Mouse (Mus musculus) megakaryocyte, adult 5-6 weeks (primary cell): Measurements from ENCODE around the gene Kat5. TPM values are rescaled to one million over a fixed set of nuclear protein-coding genes. Genes with fewer than 3 reads are reported as not detected.
A peak's percentile ranks its signal among the peaks of the same experiment; 100 is the strongest.

Experiments used
- ATAC-seq: 2 replicates; pipeline ENCODE4 v1.8.0; 2016; ENCODE audit warnings: mild to moderate bottlenecking, inconsistent platforms; ENCODE audit not compliant: poor library complexity, severe bottlenecking
- total RNA-seq, 2 experiments: library from RNA; stranded (forward) in 1 of 2; stranded (reverse) in 1 of 2; fragments of 153-499, 151-499 nt in 1 of 2; fragments of 221-1000, 200-1000 nt in 1 of 2; gene quantifications; 2 replicates each; pipeline versions ENCODE4 v1.2.3 to v1.2.4; 2015 to 2017

Gene Kat5
- total RNA-seq, 2 experiments from 2014 or later, result 47.8 to 73.9 TPM

DNA sequence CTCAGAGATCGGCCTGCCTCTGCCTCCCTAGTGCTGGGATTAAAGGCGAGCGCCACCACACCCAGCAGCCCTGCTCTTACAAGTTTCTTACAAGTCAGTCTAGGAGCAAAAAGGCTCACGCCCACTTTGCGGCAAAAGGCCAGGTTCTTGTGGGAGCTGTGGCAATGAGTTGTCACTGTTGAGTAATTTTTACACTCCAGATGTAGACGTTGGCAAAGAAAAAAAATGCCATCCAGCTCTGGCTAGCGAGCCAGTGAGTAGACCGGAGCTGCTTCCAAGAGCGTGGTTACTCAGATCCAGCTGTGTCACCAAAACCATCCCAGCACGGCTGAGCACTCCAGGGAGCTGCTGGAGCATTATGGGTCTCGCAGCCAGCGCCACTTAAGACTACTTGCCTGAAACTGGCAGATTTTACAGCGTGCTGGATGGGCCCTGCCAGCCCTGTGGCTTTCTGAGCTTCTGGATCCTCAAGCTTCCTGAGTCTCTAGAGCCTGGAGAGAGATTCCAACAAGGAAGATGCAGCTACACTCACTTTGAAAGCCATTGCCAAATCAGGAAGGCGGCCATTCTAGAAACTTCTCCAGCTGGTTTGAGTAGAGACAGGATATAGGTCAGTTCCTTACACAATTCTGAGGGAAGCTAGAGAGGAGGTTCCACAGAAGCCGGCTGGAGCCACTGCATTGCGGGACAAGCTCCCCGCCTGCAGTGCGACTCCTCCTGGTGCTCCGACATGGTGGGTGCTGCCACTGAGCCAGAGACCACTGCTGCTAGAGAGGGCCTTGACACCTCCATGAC lies 37.5 kb downstream of the Kat5 start:
- peak; percentile 41 for ATAC-seq

DNA sequence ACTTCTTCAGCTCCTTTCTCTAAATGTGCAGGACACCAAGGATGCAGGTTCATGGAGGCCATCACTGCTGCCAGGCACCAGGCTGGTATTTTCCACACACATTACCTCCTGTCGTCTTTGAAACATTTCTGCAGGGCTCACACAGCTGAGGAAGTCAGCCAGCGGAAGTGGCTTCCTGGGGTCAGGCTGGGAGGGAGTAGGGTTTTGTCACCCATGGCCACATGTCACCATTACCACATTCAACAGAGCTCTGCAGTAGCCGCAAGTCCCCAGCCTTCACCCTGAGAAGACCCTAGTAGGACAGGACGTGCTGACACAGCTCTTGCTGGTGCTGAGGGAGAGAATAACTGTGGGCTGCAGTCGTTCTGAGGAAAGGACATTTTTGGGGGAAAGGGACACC lies 38.2 kb downstream of the Kat5 start:
- peak; percentile 66 for ATAC-seq

DNA sequence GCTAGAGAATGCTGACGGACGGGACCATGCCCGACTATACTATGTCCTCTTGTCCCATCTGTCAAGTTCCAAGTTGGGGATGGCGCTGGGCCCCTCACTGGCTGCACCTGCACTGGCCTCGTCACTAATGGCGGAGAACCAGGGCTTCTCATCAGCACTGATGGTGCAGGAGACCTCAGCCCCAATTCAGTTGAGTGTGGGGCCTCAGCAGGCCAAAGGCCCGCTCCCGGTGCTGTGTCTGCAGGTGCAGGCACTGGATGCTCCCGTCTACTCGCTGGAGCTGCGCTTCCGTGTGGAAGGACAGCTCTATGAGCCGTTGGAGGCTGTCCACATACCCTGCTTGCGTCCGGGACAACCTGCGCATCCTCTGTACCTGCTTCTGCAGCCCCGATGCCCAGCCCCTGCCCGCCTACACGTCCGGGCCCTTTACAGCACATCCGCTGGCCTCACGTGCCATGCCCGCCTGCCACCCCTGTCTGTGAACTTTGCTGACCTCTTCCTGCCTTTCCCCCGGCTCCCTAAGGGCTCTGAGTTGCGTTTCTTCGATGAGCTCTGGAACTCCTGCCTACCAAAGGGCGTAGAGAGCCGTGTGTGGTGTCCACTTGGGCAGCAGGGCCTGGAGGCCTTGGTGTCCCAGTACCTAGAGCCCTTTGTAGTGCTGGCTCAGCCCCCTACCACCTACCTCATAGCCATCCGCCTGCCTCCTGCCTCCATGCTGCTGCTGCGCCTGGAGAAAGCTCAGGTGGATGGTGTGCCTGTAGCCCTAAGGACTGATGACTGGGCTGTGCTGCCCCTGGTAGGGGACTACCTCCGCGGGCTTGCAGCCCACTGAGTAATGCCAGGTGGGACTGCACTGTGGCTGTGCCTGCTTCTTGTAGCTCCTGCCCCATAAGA lies 39.4 kb downstream of the Kat5 start:
- ATAC-seq, result no peak

DNA sequence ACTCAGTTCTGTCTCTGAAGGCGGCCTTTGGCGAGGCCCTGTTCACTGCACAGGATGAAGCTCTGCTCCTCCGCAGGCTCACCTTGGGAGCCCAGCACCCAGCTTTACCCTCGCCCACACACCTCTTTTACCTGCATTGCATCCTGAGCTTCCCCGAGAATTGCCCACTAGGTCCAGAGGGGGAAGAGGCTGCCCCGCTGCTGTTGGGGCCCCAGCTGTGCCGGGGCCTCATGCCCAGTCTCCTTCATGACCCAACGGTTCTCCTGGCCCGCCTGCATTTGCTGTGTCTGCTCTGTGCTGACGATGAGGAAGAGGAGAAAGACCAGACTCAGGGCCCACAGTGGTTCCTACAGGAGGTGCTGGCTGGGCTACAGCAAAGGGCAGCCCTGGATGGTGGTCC lies 40.5 kb downstream of the Kat5 start:
- ATAC-seq, result no peak

DNA sequence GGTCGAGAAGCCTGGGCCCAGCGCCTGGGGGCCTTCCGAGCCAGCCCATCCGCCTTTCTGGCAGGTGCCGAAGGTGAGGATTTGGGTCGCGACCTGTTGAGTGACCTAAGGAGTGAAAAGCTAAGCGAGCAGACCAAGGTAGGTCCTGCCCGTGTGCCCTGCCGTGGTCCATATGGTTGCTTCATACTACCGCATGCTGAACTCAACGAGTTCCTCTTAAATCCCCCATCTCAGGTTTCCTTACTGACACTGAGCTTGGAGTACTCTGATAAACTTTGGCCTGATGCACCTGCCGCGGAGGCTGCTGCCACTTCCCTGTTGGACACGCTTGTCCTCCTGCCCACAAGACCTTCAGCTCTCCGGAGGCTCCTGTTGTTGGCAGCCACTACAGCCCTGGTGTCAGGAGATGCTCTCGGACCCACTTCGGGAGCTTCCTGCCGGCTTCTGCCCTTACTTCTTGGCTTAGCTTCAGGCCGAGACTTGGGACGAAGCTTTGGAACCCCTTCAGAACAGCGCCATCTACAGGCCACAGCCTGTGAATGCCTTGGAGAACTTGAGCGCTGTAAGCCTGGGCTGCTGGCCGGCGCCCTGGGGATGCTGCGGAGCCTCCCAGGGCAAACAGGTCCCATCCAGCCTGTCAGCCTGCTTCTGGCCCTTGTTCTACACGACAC lies 41.4 kb downstream of the Kat5 start:
- peak; percentile 39 for ATAC-seq

DNA sequence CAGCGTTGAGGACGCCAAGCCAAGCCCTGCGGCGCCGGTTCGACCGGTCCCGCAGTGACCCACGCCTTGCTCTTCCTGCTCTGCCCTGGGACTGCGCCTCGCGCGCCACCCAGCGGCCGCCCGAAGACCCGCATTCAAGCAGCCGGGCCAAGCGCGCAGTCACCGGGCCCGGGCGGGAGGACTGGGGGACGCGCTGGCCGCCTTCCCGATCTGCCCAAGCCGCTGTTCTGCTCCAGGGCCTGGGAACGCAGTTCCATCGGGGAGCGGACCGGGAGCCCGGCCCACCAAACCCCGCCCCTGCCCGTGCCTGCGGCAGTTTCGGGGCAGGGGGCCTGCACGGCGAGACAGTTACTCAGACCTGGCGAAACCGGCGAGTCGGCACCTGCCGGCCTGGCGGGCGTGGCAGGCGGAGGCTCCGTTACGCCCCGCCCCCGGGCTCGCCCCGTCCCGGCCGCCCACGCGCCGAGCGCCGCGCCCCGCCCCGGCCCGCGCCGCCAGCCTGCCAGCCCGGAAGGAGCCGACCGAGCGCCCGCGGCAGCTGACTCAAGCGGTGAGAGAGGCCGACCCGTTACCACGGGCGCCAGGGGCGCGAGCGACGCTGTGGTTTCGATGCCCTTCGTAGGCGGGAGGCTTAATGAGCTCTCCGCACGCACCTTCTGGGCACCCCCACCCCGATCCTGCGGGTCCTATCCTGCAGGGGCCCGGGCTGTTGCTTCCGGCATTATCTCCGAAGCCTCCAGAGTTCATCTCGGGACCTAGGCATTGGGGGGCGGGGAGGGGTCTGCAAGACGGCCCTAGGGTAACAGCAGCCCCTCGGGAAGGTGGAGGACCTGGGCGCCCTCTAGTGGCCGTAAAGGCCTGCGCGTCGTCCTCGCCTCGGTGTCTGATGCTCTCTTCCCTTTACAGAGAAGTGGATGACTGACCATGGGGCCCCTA lies 42.2 kb downstream of the Kat5 start, which contains the start of gene Ap5b1:
Ap5b1 (plus strand) TSS at position 492 of the 936 bp plus-strand sequence.
- peak; percentile 56 for ATAC-seq

DNA sequence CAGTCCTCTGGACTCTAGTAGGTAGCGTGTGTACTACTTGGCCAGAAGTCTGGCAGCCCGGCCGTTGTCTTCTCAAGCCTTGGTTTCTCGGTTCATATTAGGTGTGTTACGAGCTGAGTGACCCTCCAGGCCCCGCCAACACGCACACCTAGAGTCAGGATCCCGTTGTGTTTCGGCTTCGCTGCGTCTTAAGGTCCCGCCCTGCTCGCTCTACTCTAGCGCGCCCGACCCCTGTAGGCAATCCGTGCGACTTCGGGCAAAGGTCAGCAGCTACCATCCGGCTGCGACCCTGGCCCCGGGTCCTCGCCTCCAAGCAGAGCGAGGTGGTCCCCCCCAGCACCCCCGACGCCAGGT lies 42.9 kb downstream of the Kat5 start:
- no peak for ATAC-seq

DNA sequence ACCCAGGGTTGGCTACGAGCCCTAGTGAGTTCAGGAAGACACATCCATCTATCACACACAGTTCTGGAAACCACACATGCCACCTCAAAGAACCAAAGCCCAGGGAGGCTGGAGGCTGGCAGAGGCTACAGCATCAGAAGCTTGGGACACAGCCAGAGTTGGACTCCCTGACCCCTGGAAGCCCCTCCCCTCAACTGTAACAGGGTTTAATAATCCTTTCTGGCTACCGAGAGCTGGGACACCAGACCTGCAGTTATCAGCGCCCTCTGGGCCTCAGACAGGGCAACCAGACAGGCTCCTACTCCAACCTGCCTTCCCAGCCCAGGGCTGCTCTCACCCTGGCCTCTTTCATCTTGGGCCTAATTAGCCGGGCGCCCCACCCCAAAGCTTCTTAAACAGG lies 43.7 kb downstream of the Kat5 start:
- no peak for ATAC-seq

DNA sequence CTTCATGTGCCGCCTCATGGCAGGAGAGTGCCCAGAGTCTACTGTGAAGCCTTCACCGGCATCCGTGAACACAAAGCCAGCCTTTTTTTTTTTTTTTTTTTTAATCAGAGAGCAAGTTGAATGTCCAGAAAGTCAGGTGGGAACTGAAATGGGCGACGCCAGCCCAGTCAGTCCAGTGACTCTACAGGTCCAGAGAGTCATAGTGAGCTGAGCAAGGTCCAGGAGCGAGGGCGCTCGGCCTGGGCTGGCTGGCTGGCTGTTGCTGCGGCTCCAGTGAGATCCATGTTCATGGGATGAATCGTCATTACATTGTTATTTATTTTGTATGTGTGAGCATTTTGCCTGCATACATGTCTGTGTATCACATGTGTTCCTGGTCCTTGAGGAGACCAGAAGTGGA lies 47.3 kb downstream of the Kat5 start:
- no peak for ATAC-seq

DNA sequence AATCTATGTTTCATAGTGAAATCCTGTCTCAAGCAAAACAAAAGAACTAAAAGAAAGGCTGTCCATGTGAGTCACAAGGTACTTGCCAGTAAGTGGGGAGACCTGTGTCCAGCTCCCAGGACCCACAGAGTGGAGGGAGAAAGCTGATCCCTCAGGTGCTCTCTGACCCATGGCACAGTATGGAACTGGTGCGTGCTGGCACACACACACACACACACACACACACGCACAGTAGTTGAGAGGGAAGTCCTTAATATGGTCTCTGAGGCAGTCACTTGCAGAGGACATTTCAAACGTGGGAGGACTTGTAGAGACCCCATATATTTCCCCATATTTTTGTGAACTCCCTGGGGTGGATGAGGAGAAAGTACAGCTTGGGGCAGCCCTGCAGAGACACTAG lies 48.2 kb downstream of the Kat5 start:
- ATAC-seq, result no peak

DNA sequence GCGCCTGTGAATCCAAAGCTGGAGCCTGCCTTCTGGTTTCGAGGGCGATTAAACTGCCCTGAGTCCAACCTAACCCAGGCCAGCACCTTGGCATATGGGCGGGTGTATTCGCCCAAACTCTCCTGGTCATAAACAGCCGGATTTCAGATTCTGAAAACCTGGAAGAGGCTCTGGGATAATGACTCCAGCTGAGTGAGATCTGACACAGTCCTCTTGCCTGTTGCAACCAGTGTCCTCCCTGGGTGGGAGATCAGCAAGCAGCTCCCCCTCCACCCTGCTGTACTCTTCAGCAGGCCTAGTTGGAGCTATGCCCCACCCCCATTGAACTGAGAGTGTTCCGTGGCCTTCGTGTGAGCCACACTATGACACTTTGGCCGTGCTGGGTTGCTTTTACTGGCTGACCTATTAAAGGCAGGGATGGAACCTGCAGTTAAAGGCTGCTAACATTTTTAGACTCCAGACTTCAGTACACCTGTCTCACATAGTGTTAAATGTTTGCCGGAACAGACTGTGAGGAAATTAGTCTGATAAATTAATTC lies 48.7 kb downstream of the Kat5 start:
- no peak for ATAC-seq

DNA sequence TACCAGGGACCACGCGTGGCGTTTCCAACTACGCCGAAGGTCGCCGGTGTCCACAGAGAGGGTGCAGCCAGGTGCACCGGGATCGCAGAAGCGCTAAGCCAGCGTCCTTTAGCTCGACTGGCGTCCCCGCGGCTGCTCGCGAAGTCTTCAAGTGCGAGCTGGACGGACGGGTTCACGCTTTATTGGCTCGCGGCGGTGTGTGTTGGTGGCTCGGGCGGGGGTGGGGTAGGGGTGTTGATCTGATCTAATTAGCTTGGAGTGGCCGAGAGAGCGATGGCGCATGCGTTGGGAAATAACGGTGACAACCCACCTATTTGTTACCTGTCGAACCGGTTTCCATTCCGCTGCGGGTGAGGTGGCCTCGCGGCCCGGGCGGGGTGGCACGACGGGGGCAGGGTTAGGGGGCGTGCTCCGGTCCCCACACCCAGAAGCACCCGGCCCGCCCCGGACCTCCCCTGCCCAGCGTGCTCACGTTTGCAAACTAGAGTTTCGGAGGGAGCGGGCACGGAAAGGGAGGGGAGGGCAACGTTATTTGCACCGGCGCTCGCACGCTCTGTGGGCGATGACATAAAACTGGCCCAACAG lies 49.5 kb downstream of the Kat5 start, which contains the start of gene Ovol1:
Ovol1 (minus strand) TSS at position 190 of the 585 bp plus-strand sequence.
- ATAC-seq, result no peak

DNA sequence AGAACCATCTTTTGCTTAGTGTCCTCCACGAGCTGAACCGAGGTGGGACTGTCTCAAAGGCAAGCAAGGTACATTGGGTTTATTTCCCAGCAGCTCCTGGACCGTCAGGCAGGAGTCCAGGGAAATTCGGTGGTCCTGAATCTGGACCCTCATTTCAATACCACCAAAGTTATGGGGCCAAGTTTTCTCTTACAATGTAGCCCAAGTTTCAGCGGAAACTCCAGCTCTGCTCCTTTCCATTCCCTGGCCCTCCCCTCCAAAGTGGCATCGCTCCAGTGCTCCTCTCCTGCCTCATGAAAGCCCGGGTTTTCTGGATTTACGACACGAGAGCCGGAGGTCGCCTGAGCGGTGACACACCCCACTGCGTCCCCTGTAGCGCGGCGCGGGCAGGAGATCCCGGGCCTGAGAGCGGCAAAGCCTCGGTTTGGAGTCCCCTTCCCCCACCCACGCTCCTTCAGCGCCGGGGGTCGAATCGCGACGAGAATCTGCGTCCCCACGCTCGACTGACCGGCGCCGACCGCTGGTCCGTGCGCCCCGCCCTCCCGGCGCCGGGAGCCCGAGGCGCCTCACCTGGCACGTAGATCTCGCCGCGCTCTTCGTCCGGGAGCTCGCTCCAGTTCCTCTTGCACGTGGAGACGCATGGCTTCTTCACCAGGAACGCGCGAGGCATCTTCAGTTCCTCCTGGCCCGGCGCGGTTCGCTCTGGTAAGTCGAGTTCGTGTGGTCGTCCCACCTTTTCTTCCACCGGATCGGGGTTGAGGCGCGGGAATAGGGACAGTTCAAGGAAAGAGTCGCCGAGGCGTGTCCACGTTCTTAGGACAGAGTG lies 50.2 kb downstream of the Kat5 start:
- peak; percentile 64 for ATAC-seq

DNA sequence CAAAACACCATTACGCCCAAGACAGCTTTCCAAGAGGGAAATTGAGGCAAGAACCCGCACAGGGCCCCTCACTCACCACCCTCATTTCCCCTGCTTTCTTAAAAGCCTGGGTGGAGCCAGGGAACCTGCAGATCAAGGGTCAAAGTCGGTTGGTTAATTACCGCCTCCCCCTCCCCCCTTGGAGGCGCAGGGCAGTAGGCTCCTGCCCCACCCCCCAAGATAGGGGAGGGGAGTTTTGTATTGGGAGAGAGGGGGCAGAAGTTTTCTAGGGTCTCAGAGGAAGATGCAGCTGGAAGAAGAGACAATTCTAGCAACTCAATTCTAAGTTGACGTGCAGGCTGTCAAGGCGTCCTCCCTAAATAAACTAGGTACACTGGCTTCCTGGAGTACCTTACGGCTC lies 50.8 kb downstream of the Kat5 start:
- ATAC-seq, result no peak

DNA sequence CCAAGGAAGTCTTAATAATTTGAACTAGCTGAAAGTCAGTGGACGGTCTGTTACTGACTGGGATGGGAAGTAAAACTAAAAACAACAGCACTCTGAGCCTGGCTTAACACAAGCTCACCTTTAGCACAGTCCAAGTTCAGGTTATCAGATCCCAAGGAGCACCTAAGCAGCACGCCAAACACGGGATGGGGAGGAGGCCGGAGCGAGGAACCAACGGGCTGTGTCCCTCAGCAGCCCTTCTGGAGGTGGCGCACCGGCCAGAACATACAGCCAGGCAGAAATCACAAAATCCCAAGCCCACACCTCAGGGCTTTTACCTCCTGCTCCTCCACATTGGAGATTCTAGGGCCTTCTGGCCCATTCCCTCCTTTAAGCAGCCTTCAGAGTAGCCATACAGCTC lies 51.3 kb downstream of the Kat5 start:
- ATAC-seq, result no peak

DNA sequence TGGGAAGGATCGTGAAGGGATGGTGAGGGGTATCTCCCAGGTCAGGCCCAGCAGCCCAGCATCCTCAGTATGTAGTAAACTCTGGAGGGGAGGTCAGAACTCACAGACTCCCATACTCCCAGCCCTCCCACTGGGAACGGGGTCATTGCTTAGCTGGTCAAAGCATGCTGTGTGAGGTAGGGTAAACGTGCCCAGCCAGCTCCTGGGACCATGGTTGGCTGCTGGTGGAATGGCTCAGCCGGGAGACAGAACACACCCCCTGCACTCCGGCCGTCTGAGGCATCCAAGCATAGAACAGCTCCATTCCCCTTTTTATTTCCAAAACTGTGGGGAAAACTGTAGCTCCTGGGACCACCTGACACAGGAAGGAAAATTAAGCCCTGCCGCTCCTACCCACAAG lies 51.9 kb downstream of the Kat5 start:
- ATAC-seq, result no peak

DNA sequence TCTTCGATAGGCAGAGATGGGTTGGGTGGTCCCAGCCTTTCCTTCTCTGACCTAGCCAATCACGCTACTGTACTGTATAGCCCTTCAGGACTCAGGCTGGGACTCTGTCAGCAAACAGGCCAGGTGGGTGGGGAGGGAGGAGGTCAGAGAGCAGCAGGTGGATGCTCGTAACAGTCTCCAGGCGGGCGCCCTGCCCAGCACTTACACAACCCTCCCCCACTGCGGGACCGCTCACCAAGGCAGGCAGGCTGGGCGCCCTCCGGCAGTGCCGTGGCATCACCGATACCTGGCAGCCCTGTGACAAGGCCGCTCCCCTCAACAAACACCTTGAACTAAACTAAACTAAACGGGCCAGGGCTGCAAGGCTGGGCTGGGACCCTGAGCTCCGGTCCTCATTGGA lies 55.8 kb downstream of the Kat5 start:
- no peak for ATAC-seq

DNA sequence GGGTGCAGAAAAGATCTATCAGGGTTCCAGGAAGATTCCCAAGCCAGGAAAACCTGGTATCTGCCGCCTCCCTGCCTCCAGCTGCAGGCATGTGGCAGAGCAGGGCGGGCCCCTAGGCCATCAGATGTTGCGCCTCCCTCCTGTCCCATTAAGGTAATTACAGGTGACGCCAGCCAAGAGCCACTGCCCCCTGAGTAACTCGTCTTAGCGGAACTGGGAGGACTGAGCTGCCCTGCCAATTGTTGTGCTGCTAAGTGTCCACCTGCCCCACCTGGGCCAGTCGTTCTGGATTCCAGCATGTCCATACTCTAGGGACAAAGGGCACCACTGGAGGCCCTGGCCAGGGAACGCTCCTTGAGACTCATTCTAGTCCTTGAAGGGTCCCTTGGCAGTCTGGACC lies 56.2 kb downstream of the Kat5 start:
- no peak for ATAC-seq
